Mouse (Mus musculus) ES-E14 (cell line): ENCODE measurements around the gene Tsc22d1.

Experiments
- MAFK ChIP-seq: IDR thresholded peaks from 2 replicates; pipeline ENCODE4 v1.6.1; 2014; ENCODE audit warnings: mild to moderate bottlenecking, low read depth, low read length, inconsistent platforms; ENCODE audit not compliant: insufficient read depth
- ZC3H11A ChIP-seq: IDR thresholded peaks from 2 replicates; pipeline ENCODE4 v1.6.1; 2012; ENCODE audit warnings: low read depth, mild to moderate bottlenecking, inconsistent platforms, low read length, borderline replicate concordance
- ZNF384 ChIP-seq: IDR thresholded peaks from 2 replicates; pipeline ENCODE4 v1.6.1; 2012; ENCODE audit warnings: low read depth, low read length, inconsistent platforms

DNA sequence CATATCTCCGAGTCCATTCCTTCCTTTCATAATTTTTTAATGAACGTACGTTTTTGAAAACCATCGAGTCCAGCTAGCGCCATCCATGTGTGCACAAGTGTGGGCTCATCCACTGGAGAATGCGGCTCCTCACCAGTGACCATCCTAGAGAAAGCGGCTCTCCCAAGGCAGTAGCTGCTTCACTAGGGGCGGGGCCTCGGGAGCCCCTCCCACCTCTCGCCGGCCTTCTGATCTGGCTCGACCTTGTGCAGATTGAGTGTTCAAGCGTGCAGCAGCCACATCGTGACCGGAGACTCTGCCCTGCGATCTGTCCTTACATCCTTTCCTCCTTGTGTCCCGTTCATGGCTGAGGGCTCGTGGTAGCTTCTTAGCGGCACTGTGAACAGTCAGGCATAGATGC is 56.5 kb downstream of the Tsc22d1 start:
- TF ChIP-seq ZNF384 = no peak
- no peak for TF ChIP-seq ZC3H11A
- TF ChIP-seq MAFK = no peak
